Mouse (Mus musculus) embryonic facial prominence, embryonic 11.5 days (tissue): ENCODE results near the gene Cd5. TPM values are rescaled to one million over a fixed set of nuclear protein-coding genes. Genes with fewer than 3 reads are reported as not detected.

ENCODE experiments used
- ATAC-seq: fragments of 200-750 bp; cut with Nextera tagmentation; replicated peaks from 2 replicates; pipeline ENCODE4 v1.8.0; 2017; ENCODE audit warnings: low read depth; ENCODE audit not compliant: insufficient number of reproducible peaks, low FRiP score, low TSS enrichment
- DNase-seq: peaks from one replicate; pipeline ENCODE4 v3.0.0-alpha.2; 2015; ENCODE audit warnings: low spot score
- H3K27ac ChIP-seq: fragments of 300-500 bp; sonication (generic); replicated peaks from 2 replicates; pipeline ENCODE4 v1.5.1; 2014; ENCODE audit warnings: mild to moderate bottlenecking, low read depth, low read length, control low read depth
- H3K27me3 ChIP-seq: fragments of 300-500 bp; sonication (generic); 2 replicates; pipeline ENCODE4 v1.6.1; 2014; ENCODE audit warnings: mild to moderate bottlenecking, low read length, moderate library complexity, mixed read lengths; ENCODE audit not compliant: control insufficient read depth, insufficient read depth
- H3K36me3 ChIP-seq: fragments of 300-500 bp; sonication (generic); replicated peaks from 2 replicates; pipeline ENCODE4 v1.6.1; 2014; ENCODE audit warnings: low read depth, mild to moderate bottlenecking, low read length, moderate library complexity, mixed read lengths; ENCODE audit not compliant: control insufficient read depth, insufficient read depth
- H3K4me1 ChIP-seq: fragments of 300-500 bp; sonication (generic); 2 replicates; pipeline ENCODE4 v1.6.1; 2014; ENCODE audit warnings: low read length, mixed read lengths; ENCODE audit not compliant: control insufficient read depth, insufficient read depth
- H3K4me2 ChIP-seq: fragments of 300-500 bp; sonication (generic); 2 replicates; pipeline ENCODE4 v1.6.1; 2014; ENCODE audit warnings: low read depth, mild to moderate bottlenecking, control low read depth, low read length, moderate library complexity
- H3K4me3 ChIP-seq: fragments of 300-500 bp; sonication (generic); 2 replicates; pipeline ENCODE4 v1.5.1; 2014; ENCODE audit warnings: low read depth, low read length, control low read depth
- H3K9ac ChIP-seq: fragments of 300-500 bp; sonication (generic); replicated peaks from 2 replicates; pipeline ENCODE4 v1.6.1; 2014; ENCODE audit warnings: mild to moderate bottlenecking, control low read depth, low read length
- H3K9me3 ChIP-seq: fragments of 300-500 bp; sonication (generic); replicated peaks from 2 replicates; pipeline ENCODE4 v1.6.1; 2016; ENCODE audit warnings: mild to moderate bottlenecking, low read length, inconsistent platforms, mixed read lengths; ENCODE audit not compliant: control insufficient read depth
- WGBS: fragments of 180-500 bp; shearing (Covaris S2); extraction: QIAGEN DNeasy Blood & Tissue Kit; methylation state at CpG from one replicate; pipeline ENCODE4 v1.1.7; 2014; 5-methylcytosine and 5-hydroxymethylcytosine counted together
- polyA plus RNA-seq: library from polyadenylated mRNA; unstranded; fragments of >200 nt; fragmentation: Nextera tagmentation; extraction: Ambion mirVana; gene quantifications from 2 replicates; pipeline ENCODE4 v1.2.1, GENCODE M21; 2014

Cd5 gene
- polyA plus RNA-seq, 1 experiment from 2014 or later, result 0.15 TPM

DNA sequence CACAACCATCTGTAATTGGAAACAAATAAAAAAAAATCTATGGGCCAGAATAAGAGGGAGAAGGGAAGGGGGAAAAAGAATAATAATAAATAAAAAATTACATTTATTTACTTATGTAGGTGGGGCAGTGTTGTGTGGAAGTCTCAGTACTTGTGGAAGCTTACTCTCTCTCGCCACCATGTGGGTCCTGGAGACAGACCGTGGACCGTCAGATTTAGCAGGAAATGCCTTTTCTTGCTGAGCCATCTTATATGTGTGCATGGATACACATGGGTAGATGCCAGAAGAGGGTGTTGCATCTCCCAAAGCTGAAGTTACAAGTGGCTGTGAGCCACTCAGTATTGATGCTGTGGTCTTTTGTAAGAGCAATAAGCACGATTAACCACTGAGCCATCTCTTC lies 57.2 kb downstream of the Cd5 start:
- no peak for ATAC-seq
- 71% methylated on average over 4 of the region's 4 CpGs for WGBS

GRCm38 (mm10) chr19:10678772-10679067 lies 60.1 kb downstream of the Cd5 start:
- 81% methylated on average over 1 of the region's 1 CpGs for WGBS
- no peaks in the 10 kb centered on the region for H3K27me3 ChIP-seq
- H3K9ac ChIP-seq, result no peak overlapping the region
- no peak overlapping the region for H3K27ac ChIP-seq
- H3K9me3 ChIP-seq, result no peaks in the 10 kb centered on the region
- no peak overlapping the region for H3K4me2 ChIP-seq
- DNase-seq (no peak), ATAC-seq (no peak)
- no peaks in the 10 kb centered on the region for H3K36me3 ChIP-seq
- H3K4me3 ChIP-seq, result no peak overlapping the region
- no peaks in the 10 kb centered on the region for H3K4me1 ChIP-seq

More for the DNA sequence above, 57.2 kb downstream of the Cd5 start:
- H3K36me3 ChIP-seq, result no peaks in the 10 kb centered on the region
- no peak overlapping the region for H3K9ac ChIP-seq
- H3K9me3 ChIP-seq, result no peaks in the 10 kb centered on the region
- H3K4me1 ChIP-seq, result no peaks in the 10 kb centered on the region
- H3K27ac ChIP-seq, result no peak overlapping the region
- H3K4me2 ChIP-seq, result no peak overlapping the region
- no peaks in the 10 kb centered on the region for H3K27me3 ChIP-seq
- no peak for DNase-seq
- H3K4me3 ChIP-seq, result no peak overlapping the region

- H3K4me1 ChIP-seq, result no peaks in the 10 kb centered on the region
- ATAC-seq (no peak; the same call in 1 of the 2 replicates), DNase-seq (peak; percentile 82)
- no peaks in the 10 kb centered on the region for H3K9me3 ChIP-seq
- H3K27me3 ChIP-seq, result no peaks in the 10 kb centered on the region
- H3K27ac ChIP-seq, result no peak within 1 kb of the TSS
- H3K4me3 ChIP-seq, result no peak within 1 kb of the TSS
- no peak within 1 kb of the TSS for H3K9ac ChIP-seq
- 42% methylated on average over 6 of the region's 6 CpGs for WGBS
- no peak within 1 kb of the TSS for H3K4me2 ChIP-seq
- no peaks in the 10 kb centered on the region for H3K36me3 ChIP-seq
Measured at GRCm38 (mm10) chr19:10677915-10678771, 60.7 kb downstream of the Cd5 start, which contains the start of gene Pga5. Gene Pga5 (minus strand): TSS chr19:10678071.

- Histone ChIP-seq H3K4me2 (no peak overlapping the region), H3K4me3 (no peak overlapping the region), H3K36me3 (no peaks in the 10 kb centered on the region), H3K27me3 (no peaks in the 10 kb centered on the region), H3K9me3 (no peaks in the 10 kb centered on the region), H3K9ac (no peak overlapping the region), H3K27ac (no peak overlapping the region), H3K4me1 (no peaks in the 10 kb centered on the region)
- 88% methylated on average over 16 of the region's 16 CpGs for WGBS
- ATAC-seq (no peak), DNase-seq (no peak)
Measured at GRCm38 (mm10) chr19:10676656-10677055, 62.1 kb downstream of the Cd5 start.

DNA sequence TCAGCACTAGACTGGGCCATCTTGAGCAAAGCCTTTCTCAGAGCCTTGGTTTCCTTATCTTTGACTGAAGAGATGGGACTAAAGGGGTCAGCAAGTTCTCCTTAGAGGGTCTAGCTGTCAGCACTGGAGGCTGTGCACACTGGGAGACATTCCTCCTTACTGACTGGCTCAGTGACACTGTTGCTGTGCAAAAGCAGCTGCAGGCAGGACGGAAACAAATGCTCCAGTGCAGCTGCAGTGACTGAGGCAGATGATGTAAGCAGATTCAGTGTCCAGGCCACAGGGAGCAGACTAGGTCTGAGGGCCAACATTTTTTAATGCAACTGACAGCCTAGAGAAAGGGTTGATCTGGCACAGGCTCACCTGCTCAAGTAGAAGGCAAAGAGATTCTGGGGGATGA lies 65.5 kb downstream of the Cd5 start:
- H3K27ac ChIP-seq, result no peak overlapping the region
- H3K27me3 ChIP-seq, result no peaks in the 10 kb centered on the region
- ATAC-seq (no peak), DNase-seq (no peak)
- H3K9ac ChIP-seq, result no peak overlapping the region
- WGBS, result 55% methylated on average over 1 of the region's 1 CpGs
- H3K4me1 ChIP-seq, result no peaks in the 10 kb centered on the region
- no peaks in the 10 kb centered on the region for H3K9me3 ChIP-seq
- no peak overlapping the region for H3K4me2 ChIP-seq
- H3K36me3 ChIP-seq, result no peaks in the 10 kb centered on the region
- no peak overlapping the region for H3K4me3 ChIP-seq

DNA sequence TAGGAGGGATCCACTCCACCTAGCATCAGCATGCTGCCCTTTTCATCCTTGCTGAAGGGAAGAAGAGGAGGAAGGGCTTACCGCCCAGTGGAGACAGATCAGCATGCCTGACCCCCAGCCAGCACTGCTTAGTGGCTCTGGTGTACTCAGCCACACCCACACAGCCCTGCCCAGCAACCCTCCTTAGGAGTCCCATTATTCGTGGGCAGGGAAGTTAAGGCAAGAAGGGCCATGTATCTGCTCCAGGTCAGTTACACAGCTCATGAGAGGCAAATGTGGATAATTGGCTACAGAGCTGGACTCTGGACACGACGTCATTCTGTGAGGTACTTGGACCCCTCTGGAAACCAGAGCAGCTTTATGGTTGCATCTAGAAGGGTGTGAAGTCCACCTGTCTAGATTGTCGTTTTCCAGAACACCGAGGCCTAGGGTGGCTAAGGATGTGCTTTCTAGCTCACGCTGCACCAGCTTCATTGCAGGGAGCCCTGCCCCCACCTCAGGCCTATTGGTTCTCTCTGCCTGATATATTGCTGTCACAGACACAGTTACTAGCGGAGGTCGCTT lies 66.9 kb downstream of the Cd5 start:
- no peak overlapping the region for H3K4me3 ChIP-seq
- no peak overlapping the region for H3K27ac ChIP-seq
- H3K4me2 ChIP-seq, result no peak overlapping the region
- H3K4me1 ChIP-seq, result no peaks in the 10 kb centered on the region
- ATAC-seq (no peak), DNase-seq (no peak)
- no peaks in the 10 kb centered on the region for H3K9me3 ChIP-seq
- 71% methylated on average over 9 of the region's 9 CpGs for WGBS
- H3K27me3 ChIP-seq, result no peaks in the 10 kb centered on the region
- H3K36me3 ChIP-seq, result no peaks in the 10 kb centered on the region
- H3K9ac ChIP-seq, result no peak overlapping the region

DNA sequence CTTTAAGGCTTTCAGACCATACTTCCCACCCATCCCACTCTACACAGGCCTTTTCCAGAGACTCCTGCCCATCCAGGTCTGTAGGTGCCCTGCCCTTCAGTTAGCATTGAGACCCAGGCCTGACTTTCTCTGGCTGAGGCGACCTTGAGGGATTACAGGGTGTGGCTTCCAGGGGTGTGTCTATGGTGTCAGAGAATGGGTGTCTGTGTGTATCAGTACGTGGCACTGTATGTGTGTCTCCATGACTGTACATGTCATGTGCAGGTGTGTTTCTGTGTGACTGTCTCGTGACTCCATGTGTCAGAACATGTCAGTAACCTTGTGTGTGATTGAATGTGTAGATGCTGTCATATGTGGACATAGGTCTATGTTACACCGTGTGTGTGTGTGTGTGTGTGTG lies 67.5 kb downstream of the Cd5 start:
- WGBS, result 82% methylated on average over 4 of the region's 4 CpGs
- no peaks in the 10 kb centered on the region for H3K4me1 ChIP-seq
- DNase-seq, result no peak

More for the DNA sequence above, 67.5 kb downstream of the Cd5 start:
- Histone ChIP-seq H3K4me3 (no peak overlapping the region), H3K9ac (no peak overlapping the region), H3K36me3 (no peaks in the 10 kb centered on the region), H3K4me2 (no peak overlapping the region), H3K27ac (no peak overlapping the region), H3K9me3 (no peaks in the 10 kb centered on the region), H3K27me3 (no peaks in the 10 kb centered on the region)
- no peak for ATAC-seq
